14 mouse cellular contexts compared by ENCODE assay signal in the genomic region with DNA sequence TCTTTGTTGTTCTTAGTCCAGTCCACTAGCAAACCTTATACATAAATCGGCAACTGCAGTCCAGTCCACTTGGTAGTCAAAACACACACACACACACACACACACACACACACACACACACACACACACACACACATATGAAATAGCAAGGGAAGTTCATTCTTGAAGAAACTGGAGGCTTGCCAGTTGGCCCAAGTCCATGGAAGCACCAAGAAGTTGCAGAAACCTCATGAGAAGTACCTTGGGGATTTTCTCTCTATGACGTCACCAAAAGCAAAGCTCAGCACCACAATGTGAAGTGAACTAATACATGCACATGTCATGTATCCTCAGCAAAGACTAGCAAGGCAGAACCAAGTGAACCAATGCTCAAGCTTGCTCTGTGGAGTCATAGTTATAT.
DNase-seq lines count a peak whose midpoint lies in the region.
"Had no signal": no experiment of that assay in that cellular context is flagged by ENCODE, and none has a peak within 500 bp of the region (broad histone marks: within the 10 kb centered on the region; RNA-seq: fewer than 3 reads in every experiment).

No protein-coding gene starts in this region.

- peak; percentile 32 for DNase-seq in adrenal gland, postnatal 10 days
- DNase-seq in adrenal gland, adult (ENCODE audit: inconsistent age in 2 of 2, low spot score in 1 of 2): no peak
- peak; percentile 15 for DNase-seq in gastrocnemius, postnatal 10 days
- no peak for DNase-seq in gastrocnemius, postnatal 4 days (ENCODE audit: low spot score in 2 of 2)
- peak; percentile 4 for DNase-seq in left cerebral cortex, postnatal 4 days
- DNase-seq in left cerebral cortex, adult 18-20 months (ENCODE audit: low spot score in 2 of 2): no peak
- DNase-seq in MN1 (ENCODE audit: low spot score): peak; percentile 6
- DNase-seq: cerebellum, adult 9-10 months; kidney, adult 11 months; kidney, postnatal 14 days; liver, embryonic 13.5 days; lung, adult 2 months; lung, postnatal 36 days; thymus, postnatal 36 days had no signal

- intact Hi-C loops in left cerebral cortex, postnatal 4 days (cut with DNase I): no loop called here

Comparison
In these comparisons a context has a peak if more than half of its experiments do, and no peak if none do; other contexts are left out.
1. DNase-seq: peak in adrenal gland, postnatal 10 days (single experiment), gastrocnemius, postnatal 10 days (single experiment), left cerebral cortex, postnatal 4 days (single experiment) and MN1 (single experiment); none in adrenal gland, adult (0 of 2), gastrocnemius, postnatal 4 days (0 of 2) and left cerebral cortex, adult 18-20 months (0 of 2).